Mouse (Mus musculus): ENCODE results near the gene Tlr4. TPM values are rescaled to one million over a fixed set of nuclear protein-coding genes. Genes with fewer than 3 reads are reported as not detected.

Tlr4 gene
- polyA plus RNA-seq, 1 experiment: 0.04 TPM

DNA sequence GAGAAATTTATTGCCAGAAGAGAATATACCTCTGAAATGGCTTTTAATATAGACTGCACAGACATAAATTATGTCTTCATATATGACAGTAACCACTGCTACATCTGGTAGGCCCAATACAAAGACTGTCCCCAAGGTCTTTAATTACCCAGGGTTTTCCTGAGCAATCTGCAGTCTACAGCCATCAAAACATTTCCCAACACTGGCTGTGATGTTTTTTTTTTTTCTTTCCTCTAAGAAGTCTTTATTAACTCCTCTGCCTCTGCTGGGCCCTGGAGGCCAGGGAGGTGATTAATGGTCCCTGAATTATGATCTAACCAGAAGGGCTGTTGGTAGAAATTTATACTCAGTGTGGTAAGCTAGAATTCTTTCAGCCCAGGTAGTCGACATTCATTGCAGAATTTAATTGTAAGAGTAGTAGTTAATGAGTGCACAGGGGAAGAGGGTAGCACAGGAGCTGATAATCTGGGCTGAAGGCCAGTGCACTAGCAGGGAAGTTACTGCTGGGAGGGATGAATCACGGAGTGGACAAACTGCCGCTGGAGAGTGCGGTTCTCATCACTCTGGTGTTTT lies 111.2 kb downstream of the Tlr4 start:
- 72% methylated on average over 4 of the region's 4 CpGs for WGBS
- H3K27me3 ChIP-seq (ENCODE audit: control insufficient read depth, insufficient read depth, low read length): no peaks in the 10 kb centered on the region
- H3K4me3 ChIP-seq (ENCODE audit: low read depth, low read length): no peak overlapping the region
- TF ChIP-seq POLR2A (IDR thresholded peaks at IDR 0.05; ENCODE audit: low read depth, low read length) (no peak), CTCF (IDR thresholded peaks at IDR 0.05; ENCODE audit: extremely low read depth, insufficient read length, insufficient replicate concordance, low read depth, low read length) (no peak)
- no peaks in the 10 kb centered on the region for H3K36me3 ChIP-seq (ENCODE audit: control insufficient read depth, insufficient read depth, low read length)
- no peak overlapping the region for H3K27ac ChIP-seq (ENCODE audit: insufficient read depth, low read depth, low read length)
- H3K4me1 ChIP-seq (ENCODE audit: control insufficient read depth, insufficient read depth, insufficient read length, low read length): no peaks in the 10 kb centered on the region

DNA sequence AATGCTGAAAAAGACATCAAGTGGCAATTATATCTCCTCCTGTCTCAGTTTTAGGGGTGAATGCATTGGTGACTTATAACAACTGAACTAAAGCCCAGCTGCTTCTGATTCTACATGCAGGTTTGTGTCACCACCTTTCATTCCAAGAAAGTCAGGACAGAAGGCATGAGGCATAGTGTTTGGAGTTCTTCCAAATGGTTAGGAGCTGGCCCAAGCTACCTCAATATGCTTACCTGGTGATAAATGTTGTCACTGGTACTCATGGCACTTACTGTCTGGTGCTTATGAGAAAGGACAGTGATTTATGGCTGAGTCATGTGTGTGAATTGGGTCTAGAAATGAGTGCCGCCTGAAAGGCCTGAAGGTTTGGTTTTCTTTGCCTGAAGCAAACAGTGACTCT lies 114.5 kb downstream of the Tlr4 start:
- 55% methylated on average over 1 of the region's 1 CpGs for WGBS
- H3K36me3 ChIP-seq (ENCODE audit: control insufficient read depth, insufficient read depth, low read length): no peaks in the 10 kb centered on the region
- H3K4me1 ChIP-seq (ENCODE audit: control insufficient read depth, insufficient read depth, insufficient read length, low read length): no peaks in the 10 kb centered on the region
- H3K27ac ChIP-seq (ENCODE audit: insufficient read depth, low read depth, low read length): no peak overlapping the region
- H3K4me3 ChIP-seq (ENCODE audit: low read depth, low read length): no peak overlapping the region
- H3K27me3 ChIP-seq (ENCODE audit: control insufficient read depth, insufficient read depth, low read length): no peaks in the 10 kb centered on the region
- TF ChIP-seq POLR2A (IDR thresholded peaks at IDR 0.05; ENCODE audit: low read depth, low read length): no peak
- no peak for TF ChIP-seq CTCF (IDR thresholded peaks at IDR 0.05; ENCODE audit: extremely low read depth, insufficient read length, insufficient replicate concordance, low read depth, low read length)

- Histone ChIP-seq H3K4me1 (ENCODE audit: control insufficient read depth, insufficient read depth, insufficient read length, low read length) (no peaks in the 10 kb centered on the region), H3K4me3 (ENCODE audit: low read depth, low read length) (no peak overlapping the region), H3K36me3 (ENCODE audit: control insufficient read depth, insufficient read depth, low read length) (no peaks in the 10 kb centered on the region), H3K27ac (ENCODE audit: insufficient read depth, low read depth, low read length) (no peak overlapping the region), H3K27me3 (ENCODE audit: control insufficient read depth, insufficient read depth, low read length) (no peaks in the 10 kb centered on the region)
- TF ChIP-seq POLR2A (IDR thresholded peaks at IDR 0.05; ENCODE audit: low read depth, low read length) (no peak), CTCF (IDR thresholded peaks at IDR 0.05; ENCODE audit: extremely low read depth, insufficient read length, insufficient replicate concordance, low read depth, low read length) (no peak)
These were observed 116.3 kb downstream of the Tlr4 start for GRCm38 (mm10) chr4:66943699-66944098.

- TF ChIP-seq POLR2A (IDR thresholded peaks at IDR 0.05; ENCODE audit: low read depth, low read length) (no peak), CTCF (IDR thresholded peaks at IDR 0.05; ENCODE audit: extremely low read depth, insufficient read length, insufficient replicate concordance, low read depth, low read length) (no peak)
- Histone ChIP-seq H3K27me3 (ENCODE audit: control insufficient read depth, insufficient read depth, low read length) (no peaks in the 10 kb centered on the region), H3K36me3 (ENCODE audit: control insufficient read depth, insufficient read depth, low read length) (no peaks in the 10 kb centered on the region), H3K27ac (ENCODE audit: insufficient read depth, low read depth, low read length) (no peak overlapping the region), H3K4me1 (ENCODE audit: control insufficient read depth, insufficient read depth, insufficient read length, low read length) (no peaks in the 10 kb centered on the region), H3K4me3 (ENCODE audit: low read depth, low read length) (no peak overlapping the region)
- 19% methylated on average over 1 of the region's 1 CpGs for WGBS
These were observed 120.3 kb downstream of the Tlr4 start for GRCm38 (mm10) chr4:66947657-66948056.

- Histone ChIP-seq H3K4me3 (ENCODE audit: low read depth, low read length) (no peak overlapping the region), H3K27me3 (ENCODE audit: control insufficient read depth, insufficient read depth, low read length) (no peaks in the 10 kb centered on the region), H3K27ac (ENCODE audit: insufficient read depth, low read depth, low read length) (no peak overlapping the region), H3K36me3 (ENCODE audit: control insufficient read depth, insufficient read depth, low read length) (no peaks in the 10 kb centered on the region), H3K4me1 (ENCODE audit: control insufficient read depth, insufficient read depth, insufficient read length, low read length) (no peaks in the 10 kb centered on the region)
- 68% methylated on average over 3 of the region's 3 CpGs for WGBS
- TF ChIP-seq CTCF (IDR thresholded peaks at IDR 0.05; ENCODE audit: extremely low read depth, insufficient read length, insufficient replicate concordance, low read depth, low read length) (no peak), POLR2A (IDR thresholded peaks at IDR 0.05; ENCODE audit: low read depth, low read length) (no peak)
These were observed 147.5 kb downstream of the Tlr4 start for GRCm38 (mm10) chr4:66974918-66975317.
